Mouse (Mus musculus): ENCODE results near the gene Ppfia4. TPM values are rescaled to one million over a fixed set of nuclear protein-coding genes. Genes with fewer than 3 reads are reported as not detected.

Gene Ppfia4
- 0.35 TPM for polyA plus RNA-seq (2017; shearing (Covaris generic))

DNA sequence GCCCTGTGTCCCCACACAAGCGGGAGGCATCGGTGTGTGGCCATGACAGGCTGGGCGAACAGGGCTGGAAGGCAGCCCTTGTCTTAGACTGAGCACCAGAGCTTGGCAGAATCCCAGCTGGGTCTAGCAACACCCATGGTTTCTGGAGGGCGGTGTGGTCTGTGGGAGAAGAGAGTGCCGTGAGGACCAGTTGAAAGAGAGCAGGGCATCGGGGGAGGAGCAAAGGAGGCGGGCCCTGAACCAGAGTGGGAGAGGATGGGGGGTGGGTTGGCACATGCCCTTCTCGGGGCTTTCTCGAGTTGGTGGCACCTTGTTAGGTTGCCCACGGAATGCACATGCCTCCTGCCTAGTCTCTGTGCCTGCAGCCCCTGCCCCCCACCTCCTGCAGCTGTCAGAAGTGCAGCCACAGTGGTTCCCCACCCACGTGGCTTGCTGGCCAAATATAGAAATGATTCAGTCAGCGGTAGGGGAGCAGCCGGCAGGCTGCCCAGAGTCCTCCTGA, at the start of gene Ppfia4:
Gene Ppfia4, minus strand, starts transcription at position 159 of the 502 bp plus-strand sequence.

DNA sequence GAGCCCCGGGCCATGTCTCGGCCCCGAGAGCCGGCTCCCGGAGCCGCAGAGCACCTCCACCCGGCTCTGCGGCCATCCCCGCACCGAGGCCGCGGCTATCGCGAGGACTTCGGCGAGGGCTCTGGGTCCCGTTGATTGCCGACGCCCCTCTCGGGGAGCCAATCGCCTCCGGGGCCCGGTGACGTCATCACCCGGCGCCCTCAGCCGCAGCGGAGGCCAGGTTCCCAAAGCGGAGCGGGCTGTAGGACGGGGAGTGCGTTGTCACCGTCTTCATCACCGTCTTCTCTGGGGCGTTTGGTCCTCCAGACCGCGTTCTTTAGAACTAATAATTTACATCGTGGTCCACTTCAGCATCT, 29.1 kb upstream of the Ppfia4 start, which contains the start of gene Tmem183a:
Gene Tmem183a, minus strand, starts transcription at position 123 of the 356 bp plus-strand sequence.

GRCm38 (mm10) chr1:134289598-134290099, 43.1 kb downstream of the Ppfia4 start, which contains the start of gene Myog:
Myog (plus strand) TSS chr1:134289989.

Other genes starting within 250 kb of the Ppfia4 start
- gene Chit1, start 221.7 kb downstream of the Ppfia4 start, polyA plus RNA-seq (2017; shearing (Covaris generic)): not detected
- gene Chil1, start 150.8 kb downstream of the Ppfia4 start, polyA plus RNA-seq (2017; shearing (Covaris generic)): 0.28 TPM
- not detected for gene Mybph, start 139.5 kb downstream of the Ppfia4 start, polyA plus RNA-seq (2017; shearing (Covaris generic))
- gene Adora1, start 97.5 kb downstream of the Ppfia4 start, polyA plus RNA-seq (2017; shearing (Covaris generic)): not detected
- not detected for gene Myog, start 42.9 kb downstream of the Ppfia4 start, polyA plus RNA-seq (2017; shearing (Covaris generic))
- 71.3 TPM for gene Tmem183a, start 29.1 kb upstream of the Ppfia4 start, polyA plus RNA-seq (2017; shearing (Covaris generic))
- not detected for gene 4933406M09Rik, start 53.0 kb upstream of the Ppfia4 start, polyA plus RNA-seq (2017; shearing (Covaris generic))
- gene Cyb5r1, start 72.6 kb upstream of the Ppfia4 start, polyA plus RNA-seq (2017; shearing (Covaris generic)): 32.5 TPM
- gene Adipor1, start 82.5 kb upstream of the Ppfia4 start, polyA plus RNA-seq (2017; shearing (Covaris generic)): 44.8 TPM
- gene Klhl12, start 122.6 kb upstream of the Ppfia4 start, polyA plus RNA-seq (2017; shearing (Covaris generic)): 23.8 TPM
- gene Rabif, start 161.7 kb upstream of the Ppfia4 start, polyA plus RNA-seq (2017; shearing (Covaris generic)): 50.4 TPM
- gene Mgat4e, start 216.8 kb upstream of the Ppfia4 start, polyA plus RNA-seq (2017; shearing (Covaris generic)): not detected
- 25.2 TPM for gene Kdm5b, start 227.2 kb upstream of the Ppfia4 start, polyA plus RNA-seq (2017; shearing (Covaris generic))